Mouse (Mus musculus): ENCODE measurements at regions not wholly inside any gene's neighbourhood (a gene's known extent, or its start where the extent isn't known, plus 50 kb on each side); places are given as distances from the start of the nearest gene placed in this dataset.

- no peak for TF ChIP-seq POLR2A (IDR thresholded peaks at IDR 0.05; ENCODE audit: control insufficient read depth in 1 of 2, insufficient read depth in 1 of 2, low read depth in 1 of 2, low read length in 2 of 2, poor library complexity in 1 of 2)
- no peak for TF ChIP-seq CHD2 (IDR thresholded peaks at IDR 0.05; ENCODE audit: low read length)
- no peak for TF ChIP-seq BHLHE40 (IDR thresholded peaks at IDR 0.05; ENCODE audit: borderline replicate concordance, low read depth, low read length)
- no peak for TF ChIP-seq CTCF (IDR thresholded peaks at IDR 0.05 in 2 of 3, conservative IDR thresholded peaks at IDR 0.05 in 1 of 3; ENCODE audit: control insufficient read depth in 1 of 3, insufficient read depth in 1 of 3, low read depth in 2 of 3, low read length in 3 of 3, poor library complexity in 1 of 3, severe bottlenecking in 1 of 3)
- no peak for TF ChIP-seq POLR2AphosphoS5 (IDR thresholded peaks at IDR 0.05; ENCODE audit: borderline replicate concordance, low read depth, low read length)
Observed at GRCm38 (mm10) chr13:110455085-110455484, 60.2 kb downstream of the Plk2 start.
